Mouse (Mus musculus): Measurements from ENCODE around the gene 2410004B18Rik.

DNA sequence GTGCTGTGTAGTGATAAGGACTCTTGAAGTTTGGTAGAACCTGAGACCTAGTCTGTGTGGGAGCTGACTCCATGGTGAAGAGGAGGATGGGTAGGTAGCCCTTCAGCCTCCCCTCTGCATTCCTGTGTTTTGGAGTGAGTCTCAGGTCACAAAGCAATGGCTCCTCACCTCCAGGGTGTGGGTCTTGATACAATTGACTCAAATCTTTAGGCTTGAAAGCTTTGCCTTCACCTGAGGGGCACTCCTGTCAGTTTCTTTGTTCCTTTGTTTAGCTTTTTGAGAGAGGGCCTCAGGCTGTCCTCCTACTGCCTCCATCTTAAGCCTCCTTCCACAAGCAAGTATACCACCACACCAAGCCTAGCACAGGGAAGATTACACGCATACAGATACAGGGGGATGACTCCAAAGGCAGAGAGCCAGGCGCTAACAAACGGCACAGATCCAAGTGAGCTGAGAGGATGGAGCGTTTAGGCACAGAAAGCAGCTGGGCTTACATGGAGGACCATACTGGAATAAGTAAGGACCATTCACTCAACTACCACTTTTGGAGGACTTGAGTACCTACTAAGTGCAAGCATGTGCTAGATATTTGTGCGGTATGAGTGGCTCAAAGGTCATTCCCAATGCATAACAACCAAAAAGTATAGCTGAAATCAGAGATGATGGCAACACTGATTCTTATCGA is 48.6 kb downstream of the 2410004B18Rik start:
- TF ChIP-seq USF1 (IDR thresholded peaks at IDR 0.05; ENCODE audit: low read depth) (no peak), REST (IDR thresholded peaks at IDR 0.05; ENCODE audit: insufficient read depth, insufficient read length) (no peak), POLR2A (IDR thresholded peaks at IDR 0.05; ENCODE audit: insufficient read length, low read depth) (no peak), TCF12 (IDR thresholded peaks at IDR 0.05; ENCODE audit: insufficient read depth, poor library complexity, severe bottlenecking) (no peak), POLR2AphosphoS2 (IDR thresholded peaks at IDR 0.05; ENCODE audit: insufficient read length, low read depth) (no peak), MYOG (IDR thresholded peaks at IDR 0.05; ENCODE audit: control insufficient read depth in 1 of 3, insufficient read depth in 1 of 3, insufficient read length in 2 of 3, low read depth in 2 of 3) (no peak), SRF (IDR thresholded peaks at IDR 0.05; ENCODE audit: control insufficient read depth, insufficient read length, low read depth) (no peak), TCF3 (IDR thresholded peaks at IDR 0.05; ENCODE audit: insufficient read length, low read depth) (no peak), MAX (IDR thresholded peaks at IDR 0.05; ENCODE audit: low read depth) (no peak), E2F4 (IDR thresholded peaks at IDR 0.05; ENCODE audit: insufficient read depth) (no peak)

All from myocyte (in vitro differentiated cells).